Comparison of ENCODE assay signal across 25 mouse cellular contexts in the genomic region with DNA sequence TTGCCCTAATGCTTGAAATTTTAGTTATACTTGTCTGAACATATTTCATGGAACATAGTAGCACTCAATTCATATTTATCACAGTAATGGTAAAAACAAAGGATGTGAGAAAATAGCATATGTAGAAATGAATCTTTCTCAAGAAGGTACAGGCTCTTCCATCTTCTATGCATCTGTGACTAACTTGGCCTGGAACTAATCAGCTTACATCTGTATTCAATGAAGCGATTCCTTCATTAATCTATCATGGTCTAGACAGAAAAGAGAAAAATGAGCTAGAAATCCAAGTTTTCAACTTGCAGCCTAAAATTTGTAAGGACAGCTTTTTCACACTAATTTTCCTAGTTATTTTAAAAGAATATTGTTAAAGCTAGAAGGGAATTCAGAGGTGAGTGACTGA. TPM values are rescaled to one million over a fixed set of nuclear protein-coding genes. Genes with fewer than 3 reads are reported as not detected.
DNase-seq lines count a peak whose midpoint lies in the region; ATAC-seq lines count a peak whose summit lies in the region.
"Had no signal": no experiment of that assay in that cellular context is flagged by ENCODE, and none has a peak within 500 bp of the region (broad histone marks: within the 10 kb centered on the region; RNA-seq: fewer than 3 reads in every experiment).

No protein-coding gene starts in this region.

- H3K9ac ChIP-seq in embryonic facial prominence, embryonic 14.5 days (ENCODE audit: low read depth, low read length) = no peak overlapping the region
- H3K9ac ChIP-seq: embryonic facial prominence, embryonic 12.5 days; embryonic facial prominence, embryonic 15.5 days; forebrain, embryonic 12.5 days had no signal

- peaks cover 14% of the 10 kb centered on the region; the same call in 1 of the 2 replicates for H3K4me1 ChIP-seq in embryonic facial prominence, embryonic 14.5 days (ENCODE audit: control insufficient read depth, insufficient read depth, low read length)
- H3K4me1 ChIP-seq: embryonic facial prominence, embryonic 15.5 days; forebrain, embryonic 10.5 days; forebrain, embryonic 12.5 days had no signal

- 54% methylated on average over 1 of the region's 1 CpGs for WGBS in embryonic facial prominence, embryonic 14.5 days

- no peaks in the 10 kb centered on the region for H3K36me3 ChIP-seq in embryonic facial prominence, embryonic 14.5 days (ENCODE audit: control insufficient read depth, insufficient read depth, low read length)
- H3K36me3 ChIP-seq: embryonic facial prominence, embryonic 12.5 days; embryonic facial prominence, embryonic 15.5 days; forebrain, embryonic 10.5 days; forebrain, embryonic 12.5 days; G1E had no signal

- peak; percentile 33 for DNase-seq in embryo, embryonic 10.5 days (ENCODE audit: low spot score)
- DNase-seq in embryo, embryonic 10 days (ENCODE audit: low spot score) = no peak
- peak; percentile 25 for DNase-seq in 3T3-L1 (ENCODE audit: low read depth, low spot score)
- peak; percentile 26 for DNase-seq in embryonic facial prominence, embryonic 14.5 days (ENCODE audit: low spot score)
- peak; percentile 30 for DNase-seq in hindlimb bud, embryonic 11.5 days (ENCODE audit: extremely low spot score, low read depth, low spot score)
- DNase-seq in thymus, postnatal 4 days = no peak
- no peak for DNase-seq in layer of hippocampus, adult 9-11 months
- DNase-seq: adrenal gland, adult 2 months; adrenal gland, postnatal 10 days; adrenal gland, postnatal 25 days; cerebellum, adult 11 months; cerebellum, adult 18-20 months; cerebellum, adult 8-10 months; cerebellum, postnatal 10 days; cerebellum, postnatal 25 days had no signal

- no peak for ATAC-seq in embryonic facial prominence, embryonic 14.5 days (ENCODE audit: low read depth)
- no peak for ATAC-seq in erythroblast, adult 5-6 weeks (replicated peaks; ENCODE audit: low FRiP score, poor library complexity, severe bottlenecking)
- ATAC-seq: forebrain, embryonic 14.5 days; forebrain, embryonic 16.5 days had no signal

- H3K27ac ChIP-seq in embryonic facial prominence, embryonic 14.5 days (replicated peaks; ENCODE audit: low read depth, low read length) = no peak overlapping the region
- H3K27ac ChIP-seq: embryonic facial prominence, embryonic 12.5 days; forebrain, embryonic 10.5 days; forebrain, embryonic 12.5 days had no signal

- no peaks in the 10 kb centered on the region for H3K9me3 ChIP-seq in embryonic facial prominence, embryonic 14.5 days (ENCODE audit: control insufficient read depth, low read length)
- H3K9me3 ChIP-seq: embryonic facial prominence, embryonic 12.5 days; embryonic facial prominence, embryonic 15.5 days; forebrain, embryonic 10.5 days; forebrain, embryonic 12.5 days; G1E had no signal

- H3K4me3 ChIP-seq in embryonic facial prominence, embryonic 14.5 days (ENCODE audit: low read depth, low read length) = no peak overlapping the region
- H3K4me3 ChIP-seq: embryonic facial prominence, embryonic 12.5 days; embryonic facial prominence, embryonic 15.5 days; erythroblast, embryonic 14.5 days; forebrain, embryonic 10.5 days; forebrain, embryonic 12.5 days had no signal

- H3K27me3 ChIP-seq in embryonic facial prominence, embryonic 14.5 days (replicated peaks; ENCODE audit: control insufficient read depth, insufficient read depth, low read length) = peaks cover 3% of the 10 kb centered on the region; the same call in 1 of the 2 replicates
- H3K27me3 ChIP-seq: CH12.LX had no signal

- H3K4me2 ChIP-seq in embryonic facial prominence, embryonic 14.5 days (ENCODE audit: low read depth, low read length) = no peak overlapping the region
- H3K4me2 ChIP-seq: embryonic facial prominence, embryonic 12.5 days; embryonic facial prominence, embryonic 15.5 days; forebrain, embryonic 12.5 days had no signal

RNA-seq across cellular contexts. Expression of a gene that starts 10.1 kb away (rescaled TPM):
- 31.8 and 34.7 TPM in 2 replicates for polyA plus RNA-seq in embryonic facial prominence, embryonic 14.5 days (2014; fragmentation: Nextera tagmentation; extraction: Ambion mirVana)
- 12.3 and 18.6 TPM in 2 replicates for total RNA-seq in erythroblast, adult 5-6 weeks (2015; ENCODE audit: low replicate concordance)
- 11.0 and 12.2 TPM in 2 replicates for total RNA-seq in erythroblast, adult 5-6 weeks (2017; ENCODE audit: low replicate concordance)

Comparison
In these comparisons a context has a peak if more than half of its experiments do, and no peak if none do; other contexts are left out.
1. DNase-seq: peak in embryo, embryonic 10.5 days (single experiment), 3T3-L1 (single experiment), embryonic facial prominence, embryonic 14.5 days (single experiment) and hindlimb bud, embryonic 11.5 days (single experiment); none in embryo, embryonic 10 days (single experiment), thymus, postnatal 4 days (single experiment) and layer of hippocampus, adult 9-11 months (single experiment).